Mouse (Mus musculus): ENCODE results near the gene Myh15. TPM values are rescaled to one million over a fixed set of nuclear protein-coding genes. Genes with fewer than 3 reads are reported as not detected.

The Myh15 gene
- polyA plus RNA-seq (2014; fragmentation: Nextera tagmentation; extraction: Ambion mirVana), result not detected in 2 replicates

DNA sequence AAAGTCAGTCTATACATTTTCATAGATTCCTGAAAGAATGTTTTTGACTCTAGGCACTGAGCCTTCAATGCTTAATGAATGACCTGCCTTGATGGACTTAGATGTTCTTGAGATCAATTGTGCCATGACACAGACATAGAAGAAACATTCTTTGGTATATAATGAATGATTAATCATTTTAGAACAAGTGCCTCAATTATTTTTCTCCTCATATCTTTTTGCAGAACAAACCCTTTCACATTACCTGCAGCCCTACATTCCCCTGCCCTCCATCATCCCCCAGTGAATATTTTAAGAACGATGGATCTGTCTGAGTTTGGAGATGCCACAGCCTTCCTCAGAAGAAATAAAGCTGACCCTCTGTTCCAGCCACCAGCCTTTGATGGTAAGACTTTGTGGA lies at the start of gene Myh15:
TSS of gene Myh15 (plus strand) at position 301 of the 400 bp plus-strand sequence.
- Histone ChIP-seq H3K4me2 (replicated peaks; ENCODE audit: low read depth, low read length) (no peak within 1 kb of the TSS), H3K4me1 (ENCODE audit: control insufficient read depth, insufficient read depth, low read length) (no peaks in the 10 kb centered on the region), H3K4me3 (ENCODE audit: low read depth, low read length) (no peak within 1 kb of the TSS), H3K27ac (ENCODE audit: low read length) (no peak within 1 kb of the TSS), H3K9me3 (ENCODE audit: control insufficient read depth, low read depth, low read length) (no peaks in the 10 kb centered on the region), H3K27me3 (ENCODE audit: control insufficient read depth, insufficient read depth, low read length) (no peaks in the 10 kb centered on the region), H3K9ac (replicated peaks; ENCODE audit: low read depth, low read length) (no peak within 1 kb of the TSS), H3K36me3 (ENCODE audit: control insufficient read depth, insufficient read depth, low read length) (no peaks in the 10 kb centered on the region)
- 82% methylated on average over 1 of the region's 1 CpGs for WGBS
- ATAC-seq (ENCODE audit: insufficient number of reproducible peaks, insufficient read depth, low FRiP score, low read depth), result no peak

- H3K27ac ChIP-seq (ENCODE audit: low read length), result no peak overlapping the region
- H3K9me3 ChIP-seq (ENCODE audit: control insufficient read depth, low read depth, low read length), result no peaks in the 10 kb centered on the region
- no peak overlapping the region for H3K4me3 ChIP-seq (ENCODE audit: low read depth, low read length)
- no peak overlapping the region for H3K9ac ChIP-seq (replicated peaks; ENCODE audit: low read depth, low read length)
- H3K36me3 ChIP-seq (ENCODE audit: control insufficient read depth, insufficient read depth, low read length), result peaks cover 27% of the 10 kb centered on the region
- WGBS, result 83% methylated on average over 5 of the region's 5 CpGs
- H3K4me1 ChIP-seq (ENCODE audit: control insufficient read depth, insufficient read depth, low read length), result no peaks in the 10 kb centered on the region
- H3K27me3 ChIP-seq (ENCODE audit: control insufficient read depth, insufficient read depth, low read length), result no peaks in the 10 kb centered on the region
- ATAC-seq (ENCODE audit: insufficient number of reproducible peaks, insufficient read depth, low FRiP score, low read depth), result no peak
- H3K4me2 ChIP-seq (replicated peaks; ENCODE audit: low read depth, low read length), result no peak overlapping the region
Observed at GRCm38 (mm10) chr16:49016620-49017332, 40.5 kb upstream of the Myh15 start.

- no peak overlapping the region for H3K9ac ChIP-seq (replicated peaks; ENCODE audit: low read depth, low read length)
- H3K36me3 ChIP-seq (ENCODE audit: control insufficient read depth, insufficient read depth, low read length), result no peaks in the 10 kb centered on the region
- no peak overlapping the region for H3K4me2 ChIP-seq (replicated peaks; ENCODE audit: low read depth, low read length)
- no peak overlapping the region for H3K4me3 ChIP-seq (ENCODE audit: low read depth, low read length)
- no peaks in the 10 kb centered on the region for H3K27me3 ChIP-seq (ENCODE audit: control insufficient read depth, insufficient read depth, low read length)
- 73% methylated on average over 4 of the region's 4 CpGs for WGBS
- ATAC-seq (ENCODE audit: insufficient number of reproducible peaks, insufficient read depth, low FRiP score, low read depth), result no peak
- H3K27ac ChIP-seq (ENCODE audit: low read length), result no peak overlapping the region
- H3K9me3 ChIP-seq (ENCODE audit: control insufficient read depth, low read depth, low read length), result no peaks in the 10 kb centered on the region
- H3K4me1 ChIP-seq (ENCODE audit: control insufficient read depth, insufficient read depth, low read length), result no peaks in the 10 kb centered on the region
Observed at GRCm38 (mm10) chr16:49035852-49036251, 21.4 kb upstream of the Myh15 start.

GRCm38 (mm10) chr16:49037771-49038170 lies 19.5 kb upstream of the Myh15 start:
- H3K9ac ChIP-seq (replicated peaks; ENCODE audit: low read depth, low read length), result no peak overlapping the region
- H3K9me3 ChIP-seq (ENCODE audit: control insufficient read depth, low read depth, low read length), result no peaks in the 10 kb centered on the region
- H3K27me3 ChIP-seq (ENCODE audit: control insufficient read depth, insufficient read depth, low read length), result no peaks in the 10 kb centered on the region
- no peak overlapping the region for H3K27ac ChIP-seq (ENCODE audit: low read length)
- ATAC-seq (ENCODE audit: insufficient number of reproducible peaks, insufficient read depth, low FRiP score, low read depth), result no peak
- no peak overlapping the region for H3K4me3 ChIP-seq (ENCODE audit: low read depth, low read length)
- H3K4me1 ChIP-seq (ENCODE audit: control insufficient read depth, insufficient read depth, low read length), result no peaks in the 10 kb centered on the region
- 72% methylated on average over 4 of the region's 4 CpGs for WGBS
- no peaks in the 10 kb centered on the region for H3K36me3 ChIP-seq (ENCODE audit: control insufficient read depth, insufficient read depth, low read length)
- H3K4me2 ChIP-seq (replicated peaks; ENCODE audit: low read depth, low read length), result no peak overlapping the region

GRCm38 (mm10) chr16:49040554-49041221 lies 16.6 kb upstream of the Myh15 start:
- H3K36me3 ChIP-seq (ENCODE audit: control insufficient read depth, insufficient read depth, low read length), result no peaks in the 10 kb centered on the region
- H3K4me2 ChIP-seq (replicated peaks; ENCODE audit: low read depth, low read length), result no peak overlapping the region
- no peak for ATAC-seq (ENCODE audit: insufficient number of reproducible peaks, insufficient read depth, low FRiP score, low read depth)
- no peaks in the 10 kb centered on the region for H3K27me3 ChIP-seq (ENCODE audit: control insufficient read depth, insufficient read depth, low read length)
- H3K9ac ChIP-seq (replicated peaks; ENCODE audit: low read depth, low read length), result no peak overlapping the region
- H3K4me1 ChIP-seq (ENCODE audit: control insufficient read depth, insufficient read depth, low read length), result no peaks in the 10 kb centered on the region
- no peaks in the 10 kb centered on the region for H3K9me3 ChIP-seq (ENCODE audit: control insufficient read depth, low read depth, low read length)
- H3K27ac ChIP-seq (ENCODE audit: low read length), result no peak overlapping the region
- WGBS, result 77% methylated on average over 3 of the region's 3 CpGs
- no peak overlapping the region for H3K4me3 ChIP-seq (ENCODE audit: low read depth, low read length)

DNA sequence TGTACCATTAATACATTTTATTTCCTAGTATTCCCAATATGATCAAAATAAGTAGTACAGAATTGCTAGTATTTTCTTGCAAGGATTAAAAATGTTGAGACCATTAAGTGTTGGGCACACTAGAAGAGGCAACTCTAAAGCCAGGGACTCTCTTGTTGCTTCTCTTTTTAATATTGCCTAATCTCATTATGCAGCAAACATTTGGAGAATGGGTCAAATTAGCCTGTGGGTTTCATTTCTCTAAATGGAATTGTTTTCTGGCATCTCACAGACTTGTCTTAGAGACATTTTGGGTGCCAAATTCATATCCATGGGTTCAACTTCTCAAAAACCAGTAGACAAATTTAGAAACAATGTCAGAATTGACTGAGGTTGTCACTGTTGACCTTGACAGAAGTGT lies 8.1 kb upstream of the Myh15 start:
- Histone ChIP-seq H3K36me3 (ENCODE audit: control insufficient read depth, insufficient read depth, low read length) (no peaks in the 10 kb centered on the region), H3K9ac (replicated peaks; ENCODE audit: low read depth, low read length) (no peak overlapping the region), H3K27me3 (ENCODE audit: control insufficient read depth, insufficient read depth, low read length) (no peaks in the 10 kb centered on the region), H3K27ac (ENCODE audit: low read length) (no peak overlapping the region), H3K4me2 (replicated peaks; ENCODE audit: low read depth, low read length) (no peak overlapping the region), H3K9me3 (ENCODE audit: control insufficient read depth, low read depth, low read length) (no peaks in the 10 kb centered on the region), H3K4me1 (ENCODE audit: control insufficient read depth, insufficient read depth, low read length) (no peaks in the 10 kb centered on the region), H3K4me3 (ENCODE audit: low read depth, low read length) (no peak overlapping the region)
- ATAC-seq (ENCODE audit: insufficient number of reproducible peaks, insufficient read depth, low FRiP score, low read depth), result no peak

DNA sequence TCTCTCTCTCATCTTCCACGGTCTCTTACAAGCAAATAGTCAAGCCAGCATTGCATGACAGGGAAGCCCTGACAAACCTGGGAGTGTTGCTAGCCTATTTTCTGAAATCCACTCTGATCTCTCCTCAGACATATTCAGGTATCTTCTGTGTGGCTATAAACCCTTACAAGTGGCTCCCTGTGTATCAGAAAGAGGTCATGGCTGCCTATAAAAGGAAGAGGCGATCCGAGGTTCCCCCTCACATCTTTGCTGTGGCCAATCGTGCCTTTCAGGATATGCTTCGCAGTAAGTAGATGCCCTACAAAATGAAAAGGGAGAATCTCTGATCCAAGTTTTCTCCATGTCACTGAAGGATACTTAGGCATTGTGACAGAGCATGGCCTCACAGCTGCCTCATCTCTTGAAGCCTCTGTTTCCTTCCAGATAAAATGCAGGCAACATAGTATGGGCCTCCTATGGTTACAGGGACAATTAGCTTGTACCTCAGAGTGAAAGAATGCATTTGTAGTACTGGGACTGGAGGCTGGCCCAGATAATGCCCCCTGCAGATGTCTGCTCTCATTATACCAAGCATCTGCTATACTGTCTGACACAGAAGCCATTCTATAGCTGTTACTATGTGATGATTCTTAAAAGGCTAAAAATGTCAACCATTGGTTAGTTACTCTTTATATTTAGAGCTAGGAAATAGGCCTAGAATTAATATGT lies 12.1 kb downstream of the Myh15 start:
- Histone ChIP-seq H3K4me2 (replicated peaks; ENCODE audit: low read depth, low read length) (no peak overlapping the region), H3K27ac (ENCODE audit: low read length) (no peak overlapping the region), H3K4me1 (ENCODE audit: control insufficient read depth, insufficient read depth, low read length) (no peaks in the 10 kb centered on the region), H3K4me3 (ENCODE audit: low read depth, low read length) (no peak overlapping the region), H3K9me3 (ENCODE audit: control insufficient read depth, low read depth, low read length) (no peaks in the 10 kb centered on the region), H3K27me3 (ENCODE audit: control insufficient read depth, insufficient read depth, low read length) (no peaks in the 10 kb centered on the region), H3K36me3 (ENCODE audit: control insufficient read depth, insufficient read depth, low read length) (no peaks in the 10 kb centered on the region), H3K9ac (replicated peaks; ENCODE audit: low read depth, low read length) (no peak overlapping the region)
- ATAC-seq (ENCODE audit: insufficient number of reproducible peaks, insufficient read depth, low FRiP score, low read depth), result no peak
- WGBS, result 86% methylated on average over 5 of the region's 5 CpGs

DNA sequence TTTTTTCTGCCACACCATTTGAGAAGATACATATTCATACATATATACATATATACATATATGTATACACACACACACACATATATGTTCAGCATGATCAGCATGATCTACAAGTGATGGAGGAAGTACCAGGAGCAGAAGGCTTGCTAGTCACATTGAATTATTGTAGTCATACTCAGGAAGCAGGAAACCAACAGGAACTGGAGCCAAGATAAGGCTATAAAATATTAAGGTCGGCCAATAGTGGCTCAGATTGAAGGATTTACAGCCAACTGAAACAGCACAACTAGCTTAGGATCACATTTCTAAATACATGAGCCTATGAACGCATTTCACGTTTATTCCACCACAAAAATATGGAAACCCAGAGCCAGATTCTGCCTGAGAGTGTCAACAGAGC lies 14.0 kb downstream of the Myh15 start:
- no peak overlapping the region for H3K4me2 ChIP-seq (replicated peaks; ENCODE audit: low read depth, low read length)
- no peak overlapping the region for H3K27ac ChIP-seq (ENCODE audit: low read length)
- whole genome bisulfite sequencing, result 67% methylated on average over 3 of the region's 3 CpGs
- no peaks in the 10 kb centered on the region for H3K27me3 ChIP-seq (ENCODE audit: control insufficient read depth, insufficient read depth, low read length)
- no peaks in the 10 kb centered on the region for H3K4me1 ChIP-seq (ENCODE audit: control insufficient read depth, insufficient read depth, low read length)
- no peak overlapping the region for H3K9ac ChIP-seq (replicated peaks; ENCODE audit: low read depth, low read length)
- no peak overlapping the region for H3K4me3 ChIP-seq (ENCODE audit: low read depth, low read length)
- no peaks in the 10 kb centered on the region for H3K9me3 ChIP-seq (ENCODE audit: control insufficient read depth, low read depth, low read length)
- H3K36me3 ChIP-seq (ENCODE audit: control insufficient read depth, insufficient read depth, low read length), result no peaks in the 10 kb centered on the region
- no peak for ATAC-seq (ENCODE audit: insufficient number of reproducible peaks, insufficient read depth, low FRiP score, low read depth)
